Mouse (Mus musculus) brown adipose tissue, adult 24 weeks (tissue): ENCODE results near the gene Stard8. TPM values are rescaled to one million over a fixed set of nuclear protein-coding genes. Genes with fewer than 3 reads are reported as not detected.

Source experiments
- H3K27ac ChIP-seq: fragments of 200-500 bp; replicated peaks from 2 replicates; pipeline ENCODE4 v1.5.1; 2012; ENCODE audit warnings: low read depth, mild to moderate bottlenecking, low read length
- H3K4me1 ChIP-seq: fragments of 200-500 bp; 2 replicates; pipeline ENCODE4 v1.6.1; 2012; ENCODE audit warnings: low read length, mixed read lengths; ENCODE audit not compliant: control insufficient read depth, insufficient read depth, insufficient read length
- H3K4me3 ChIP-seq: fragments of 200-500 bp; 2 replicates; pipeline ENCODE4 v1.5.1; 2012; ENCODE audit warnings: low read depth, mild to moderate bottlenecking, low read length, moderate library complexity; ENCODE audit not compliant: insufficient read depth
- polyA plus RNA-seq: library from polyadenylated mRNA; stranded (reverse); fragments of >200 nt; gene quantifications from 2 replicates; pipeline ENCODE4 v1.2.4, GENCODE M21; 2012; ENCODE audit not compliant: missing spikeins, insufficient read depth, insufficient read length

Gene Stard8
- polyA plus RNA-seq, 1 experiment = 6.7 TPM

- H3K4me1 ChIP-seq = no peaks in the 10 kb centered on the region; the same call in 1 of the 2 replicates
- no peak overlapping the region for H3K27ac ChIP-seq
- H3K4me3 ChIP-seq = no peak overlapping the region
Observed at GRCm38 (mm10) chrX:99021593-99021992, 18.5 kb downstream of the Stard8 start.

GRCm38 (mm10) chrX:99023951-99024350, 20.9 kb downstream of the Stard8 start:
- Histone ChIP-seq H3K27ac (no peak overlapping the region), H3K4me3 (no peak overlapping the region), H3K4me1 (no peaks in the 10 kb centered on the region; the same call in 1 of the 2 replicates)

- no peak overlapping the region for H3K4me3 ChIP-seq
- H3K4me1 ChIP-seq = 0 out of 2 replicates have a peak, but pooled peaks cover 2% of the 10 kb centered on the region
- no peak overlapping the region for H3K27ac ChIP-seq
Observed at GRCm38 (mm10) chrX:99035407-99035806, 32.4 kb downstream of the Stard8 start.

GRCm38 (mm10) chrX:99042451-99042951, 39.5 kb downstream of the Stard8 start:
- peaks cover 2% of the 10 kb centered on the region; the same call in 1 of the 2 replicates for H3K4me1 ChIP-seq
- peak overlapping the region; percentile 93 for H3K4me3 ChIP-seq
- peak overlapping the region; percentile 85 for H3K27ac ChIP-seq

- Histone ChIP-seq H3K4me1 (peaks cover 2% of the 10 kb centered on the region; the same call in 1 of the 2 replicates), H3K27ac (peak overlapping the region; percentile 85), H3K4me3 (peak overlapping the region; percentile 93)
Observed at GRCm38 (mm10) chrX:99043275-99043674, 40.2 kb downstream of the Stard8 start.

- peak overlapping the region; percentile 93 for H3K4me3 ChIP-seq
- H3K4me1 ChIP-seq = peaks cover 5% of the 10 kb centered on the region; the same call in 1 of the 2 replicates
- peak overlapping the region; percentile 85 for H3K27ac ChIP-seq
Observed at GRCm38 (mm10) chrX:99043739-99044138, 40.7 kb downstream of the Stard8 start.

GRCm38 (mm10) chrX:99045315-99045714, 42.3 kb downstream of the Stard8 start:
- Histone ChIP-seq H3K4me1 (peaks cover 5% of the 10 kb centered on the region), H3K27ac (peak overlapping the region; percentile 72), H3K4me3 (peak overlapping the region; percentile 93)

GRCm38 (mm10) chrX:99046360-99047055, 43.5 kb downstream of the Stard8 start:
- Histone ChIP-seq H3K4me3 (peak overlapping the region; percentile 33), H3K4me1 (peaks cover 7% of the 10 kb centered on the region), H3K27ac (peak overlapping the region; percentile 89)

GRCm38 (mm10) chrX:99048111-99048510, 45.1 kb downstream of the Stard8 start:
- H3K4me3 ChIP-seq = no peak overlapping the region
- H3K4me1 ChIP-seq = peaks cover 9% of the 10 kb centered on the region
- H3K27ac ChIP-seq = peak overlapping the region; percentile 89

GRCm38 (mm10) chrX:99049247-99049646, 46.2 kb downstream of the Stard8 start:
- Histone ChIP-seq H3K4me1 (peaks cover 13% of the 10 kb centered on the region), H3K4me3 (no peak overlapping the region), H3K27ac (peak overlapping the region; percentile 89)

- H3K4me3 ChIP-seq = no peak overlapping the region
- peaks cover 22% of the 10 kb centered on the region for H3K4me1 ChIP-seq
- peak overlapping the region; percentile 88 for H3K27ac ChIP-seq
Observed at GRCm38 (mm10) chrX:99050736-99051481, 47.9 kb downstream of the Stard8 start.

GRCm38 (mm10) chrX:99052255-99052654, 49.2 kb downstream of the Stard8 start:
- H3K27ac ChIP-seq = peak overlapping the region; percentile 91
- peaks cover 19% of the 10 kb centered on the region for H3K4me1 ChIP-seq
- no peak overlapping the region; the same call in 1 of the 2 replicates for H3K4me3 ChIP-seq

- no peak overlapping the region for H3K4me3 ChIP-seq
- peak overlapping the region; percentile 91 for H3K27ac ChIP-seq
- H3K4me1 ChIP-seq = peaks cover 17% of the 10 kb centered on the region
Observed at GRCm38 (mm10) chrX:99054512-99054911, 51.5 kb downstream of the Stard8 start.

GRCm38 (mm10) chrX:99057772-99058440, 54.9 kb downstream of the Stard8 start:
- Histone ChIP-seq H3K4me1 (peaks cover 13% of the 10 kb centered on the region), H3K27ac (no peak overlapping the region), H3K4me3 (no peak overlapping the region)

GRCm38 (mm10) chrX:99059119-99059518, 56.1 kb downstream of the Stard8 start:
- no peak overlapping the region for H3K27ac ChIP-seq
- H3K4me1 ChIP-seq = peaks cover 9% of the 10 kb centered on the region
- H3K4me3 ChIP-seq = no peak overlapping the region
